Mouse (Mus musculus): ENCODE data around the gene Pias3.
"Not testable (repeated sequence)": the region's sequence is repeated elsewhere in the genome, so short reads cannot be mapped to it uniquely, and the experiment has no call there.

Gene Pias3

GRCm38 (mm10) chr3:96728634-96729402 is 32.6 kb downstream of the Pias3 start:
- DNase-seq (ENCODE audit: low spot score in 2 of 2) = peak in 1 of 2 experiments; percentile 34

GRCm38 (mm10) chr3:96729403-96729784 is 33.2 kb downstream of the Pias3 start:
- DNase-seq (ENCODE audit: low spot score in 2 of 2) = no peak

GRCm38 (mm10) chr3:96730785-96731184 is 34.6 kb downstream of the Pias3 start:
- DNase-seq (ENCODE audit: low spot score in 2 of 2) = no peak

- DNase-seq (ENCODE audit: low spot score in 2 of 2) = no peak
Observed at GRCm38 (mm10) chr3:96733984-96734383, 37.8 kb downstream of the Pias3 start.

GRCm38 (mm10) chr3:96735200-96735599 is 39.0 kb downstream of the Pias3 start:
- no peak for DNase-seq (ENCODE audit: low spot score in 2 of 2)

GRCm38 (mm10) chr3:96737013-96737740 is 41.0 kb downstream of the Pias3 start:
- no peak for DNase-seq (ENCODE audit: low spot score in 2 of 2)

GRCm38 (mm10) chr3:96737995-96738394 is 41.8 kb downstream of the Pias3 start:
- no peak for DNase-seq (ENCODE audit: low spot score in 2 of 2)

- not testable (repeated sequence) for DNase-seq (ENCODE audit: low spot score in 2 of 2)
Observed at GRCm38 (mm10) chr3:96740279-96740678, 44.1 kb downstream of the Pias3 start.

GRCm38 (mm10) chr3:96744348-96744747 is 48.2 kb downstream of the Pias3 start:
- DNase-seq (ENCODE audit: low spot score in 2 of 2) = no peak

GRCm38 (mm10) chr3:96746829-96747228 is 50.6 kb downstream of the Pias3 start:
- no peak for DNase-seq (ENCODE audit: low spot score in 2 of 2)
